Mouse (Mus musculus): ENCODE measurements around the gene Ap1g1. TPM values are rescaled to one million over a fixed set of nuclear protein-coding genes. Genes with fewer than 3 reads are reported as not detected.
A peak's percentile ranks its signal among the peaks of the same experiment; 100 is the strongest.
"Not testable (repeated sequence)": the region's sequence is repeated elsewhere in the genome, so short reads cannot be mapped to it uniquely, and the experiment has no call there.

Gene Ap1g1
- polyA plus RNA-seq, 1 experiment: 100 TPM

DNA sequence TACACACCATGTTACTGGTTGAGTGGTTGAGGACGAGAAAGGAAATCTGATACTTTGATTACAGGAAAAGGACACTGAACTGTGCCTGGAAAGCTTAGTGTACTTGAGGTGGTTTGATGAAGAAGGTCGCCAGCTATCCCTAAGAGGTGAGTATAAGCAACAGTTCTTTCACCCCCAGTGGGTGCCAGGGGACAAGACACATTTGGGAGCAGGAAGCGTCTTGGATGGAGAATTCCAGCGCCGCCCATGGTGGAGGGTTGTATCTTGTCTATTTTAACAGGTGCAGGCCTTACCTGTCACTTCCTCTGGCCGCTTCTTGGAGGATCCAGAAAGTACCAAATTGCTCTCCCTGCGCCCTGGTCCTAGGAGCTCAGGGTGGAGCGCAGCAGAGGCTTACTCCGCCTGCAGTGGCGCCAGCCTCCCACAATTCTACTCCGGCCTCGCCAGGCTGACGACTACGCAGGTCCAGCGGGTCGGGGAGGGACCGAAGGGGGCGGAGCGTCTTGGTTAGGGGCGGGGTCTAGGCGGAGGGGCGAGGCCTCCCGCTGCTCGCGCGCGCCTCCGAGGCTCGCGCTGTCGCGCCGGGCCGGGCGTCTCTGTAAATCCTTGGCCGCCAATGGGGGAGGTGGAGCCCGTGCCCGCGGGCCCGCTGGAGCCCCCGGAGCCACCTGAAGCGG lies 89.8 kb downstream of the Ap1g1 start, which contains the start of gene Phlpp2:
Gene Phlpp2 (plus strand): TSS at position 540 of the 677 bp plus-strand sequence.
- peak; percentile 97 for DNase-seq (ENCODE audit: low read depth)
- peak; percentile 87 for TF ChIP-seq POLR2A (IDR thresholded peaks at IDR 0.05; ENCODE audit: borderline replicate concordance, extremely low read depth, insufficient read depth, insufficient read length, poor library complexity, severe bottlenecking)
- peak; percentile 23; the same call in 1 of the 2 replicates for TF ChIP-seq CTCF (IDR thresholded peaks at IDR 0.05; ENCODE audit: borderline replicate concordance, extremely low read depth, insufficient read depth, insufficient read length)

DNA sequence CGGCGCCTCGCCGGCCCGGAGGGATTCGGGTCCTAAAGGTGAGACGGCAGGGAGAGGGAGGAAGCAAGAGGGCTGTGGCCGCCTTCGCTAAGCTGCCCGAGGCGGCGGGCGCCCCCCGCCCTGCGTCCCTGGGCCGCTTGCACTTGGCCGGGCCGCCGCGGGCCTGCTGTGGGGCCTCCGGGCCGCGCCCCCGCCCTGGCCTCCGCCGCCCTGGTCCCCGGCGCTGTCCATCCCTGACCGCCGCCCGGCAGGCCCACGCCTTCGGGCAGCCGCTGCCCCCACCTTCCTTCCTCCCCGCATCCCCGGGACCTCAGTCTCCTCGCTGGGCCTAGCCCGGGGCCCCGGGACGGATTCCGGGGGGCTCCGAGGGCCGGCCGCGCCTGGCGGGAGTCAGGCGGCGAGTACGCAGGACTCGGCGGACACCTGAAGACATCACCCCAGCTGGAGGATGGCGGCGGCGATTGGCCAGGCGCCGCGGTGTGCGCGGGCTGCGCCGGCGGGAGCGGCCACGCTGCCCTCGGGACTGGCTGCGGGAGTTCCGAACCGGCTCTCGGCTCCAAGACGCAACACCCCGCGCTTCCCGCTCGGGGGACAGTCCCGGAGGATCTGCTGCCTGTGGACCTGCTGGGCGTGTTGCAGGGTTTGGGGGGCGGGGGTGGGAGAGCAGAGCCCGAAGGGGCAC lies 90.5 kb downstream of the Ap1g1 start:
- DNase-seq (ENCODE audit: low read depth): peak; percentile 52
- 0 out of 2 replicates have a peak, but pooled peaks have one; percentile 6 for TF ChIP-seq POLR2A (IDR thresholded peaks at IDR 0.05; ENCODE audit: borderline replicate concordance, extremely low read depth, insufficient read depth, insufficient read length, poor library complexity, severe bottlenecking)
- no peak for TF ChIP-seq CTCF (IDR thresholded peaks at IDR 0.05; ENCODE audit: borderline replicate concordance, extremely low read depth, insufficient read depth, insufficient read length)

DNA sequence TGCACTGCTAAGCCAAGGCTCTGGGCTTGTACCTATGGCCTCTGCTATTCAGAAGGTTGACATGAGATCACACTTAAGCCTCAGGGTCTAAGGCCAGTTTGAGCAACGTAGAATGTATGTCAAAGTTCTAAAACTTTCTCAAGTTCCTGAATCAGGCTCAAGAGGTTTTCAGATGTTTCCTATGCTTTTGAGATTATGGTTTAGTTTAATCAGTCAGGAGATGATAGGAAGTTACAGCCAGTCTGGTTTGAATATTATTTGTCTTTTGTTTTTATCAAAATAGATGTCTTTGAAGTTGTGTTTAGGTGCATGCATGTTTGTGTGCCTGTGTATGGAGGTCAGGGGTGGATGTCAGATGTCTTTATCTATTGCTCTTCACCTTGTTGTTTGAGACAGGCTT lies 92.7 kb downstream of the Ap1g1 start:
- no peak for DNase-seq (ENCODE audit: low read depth)
- TF ChIP-seq CTCF (IDR thresholded peaks at IDR 0.05; ENCODE audit: borderline replicate concordance, extremely low read depth, insufficient read depth, insufficient read length) (no peak), POLR2A (IDR thresholded peaks at IDR 0.05; ENCODE audit: borderline replicate concordance, extremely low read depth, insufficient read depth, insufficient read length, poor library complexity, severe bottlenecking) (no peak)

DNA sequence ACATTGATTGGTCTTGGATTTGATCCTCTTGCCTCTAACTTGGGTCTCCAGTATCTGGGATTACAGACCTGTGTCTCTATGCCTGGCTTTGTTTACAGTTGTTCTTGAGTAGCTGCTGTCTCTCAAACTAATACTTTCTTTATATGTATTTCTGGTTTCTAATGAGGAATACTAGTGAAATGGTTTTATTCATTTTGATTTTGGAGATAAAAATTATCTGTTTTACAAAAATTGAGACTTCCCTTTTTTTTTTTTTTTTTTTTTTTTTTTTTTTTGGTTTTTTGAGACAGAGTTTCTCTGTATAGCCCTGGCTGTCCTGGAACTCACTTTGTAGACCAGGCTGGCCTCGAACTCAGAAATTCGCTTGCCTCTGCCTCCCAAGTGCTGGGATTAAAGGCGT lies 95.4 kb downstream of the Ap1g1 start:
- not testable (repeated sequence) for DNase-seq (ENCODE audit: low read depth)

DNA sequence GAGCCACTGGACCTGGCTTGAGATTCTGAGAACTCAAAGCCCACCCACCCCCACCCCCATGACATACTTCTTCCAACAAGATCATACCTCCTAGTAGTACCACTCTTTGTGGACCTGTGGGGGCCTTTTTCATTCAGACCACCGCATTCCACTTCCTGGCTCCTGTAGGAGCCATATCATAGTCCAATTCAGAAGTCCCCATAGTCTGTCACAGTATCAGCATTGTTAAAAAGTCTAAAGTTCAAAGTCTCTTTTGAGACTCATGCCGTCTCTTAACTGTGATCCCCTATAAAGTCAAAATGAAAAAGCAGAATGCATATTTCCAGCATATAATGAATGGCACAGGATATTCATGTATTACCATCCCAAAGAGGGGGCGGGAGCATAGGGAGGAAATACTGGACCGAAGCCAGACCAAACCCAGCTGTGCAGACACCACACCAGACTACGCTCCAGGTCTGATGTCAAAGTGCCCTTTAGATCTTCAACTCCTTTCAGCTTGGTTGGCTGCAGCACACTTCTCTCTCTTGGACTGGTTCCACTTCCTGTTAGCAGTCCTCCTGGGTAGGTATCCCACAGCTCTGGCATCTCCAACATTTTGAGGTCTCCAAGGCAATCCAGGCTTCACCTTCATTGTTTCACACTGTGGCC lies 101.8 kb downstream of the Ap1g1 start:
- TF ChIP-seq CTCF (IDR thresholded peaks at IDR 0.05; ENCODE audit: borderline replicate concordance, extremely low read depth, insufficient read depth, insufficient read length) (no peak), POLR2A (IDR thresholded peaks at IDR 0.05; ENCODE audit: borderline replicate concordance, extremely low read depth, insufficient read depth, insufficient read length, poor library complexity, severe bottlenecking) (no peak)
- DNase-seq (ENCODE audit: low read depth): no peak

DNA sequence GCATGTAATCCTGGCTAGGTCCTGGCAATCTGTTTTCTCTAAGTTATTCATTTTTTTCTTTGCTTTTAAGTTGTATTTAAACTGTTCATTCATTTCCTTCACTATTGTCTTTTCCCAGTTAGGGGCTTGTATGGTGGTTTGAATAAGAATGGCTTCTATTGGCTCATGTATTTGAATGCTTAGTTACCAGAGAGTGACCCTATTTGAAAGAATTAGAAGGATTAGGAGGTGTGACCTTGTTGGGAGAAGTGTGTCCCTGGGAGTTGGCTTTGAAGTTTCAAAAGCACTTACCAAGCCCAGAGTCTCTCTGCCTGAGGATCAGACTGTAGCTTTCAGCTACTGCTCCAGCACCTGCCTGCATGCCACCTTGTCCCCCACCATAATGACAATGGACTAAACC lies 106.9 kb downstream of the Ap1g1 start:
- TF ChIP-seq CTCF (IDR thresholded peaks at IDR 0.05; ENCODE audit: borderline replicate concordance, extremely low read depth, insufficient read depth, insufficient read length) (no peak), POLR2A (IDR thresholded peaks at IDR 0.05; ENCODE audit: borderline replicate concordance, extremely low read depth, insufficient read depth, insufficient read length, poor library complexity, severe bottlenecking) (no peak)
- DNase-seq (ENCODE audit: low read depth): no peak

DNA sequence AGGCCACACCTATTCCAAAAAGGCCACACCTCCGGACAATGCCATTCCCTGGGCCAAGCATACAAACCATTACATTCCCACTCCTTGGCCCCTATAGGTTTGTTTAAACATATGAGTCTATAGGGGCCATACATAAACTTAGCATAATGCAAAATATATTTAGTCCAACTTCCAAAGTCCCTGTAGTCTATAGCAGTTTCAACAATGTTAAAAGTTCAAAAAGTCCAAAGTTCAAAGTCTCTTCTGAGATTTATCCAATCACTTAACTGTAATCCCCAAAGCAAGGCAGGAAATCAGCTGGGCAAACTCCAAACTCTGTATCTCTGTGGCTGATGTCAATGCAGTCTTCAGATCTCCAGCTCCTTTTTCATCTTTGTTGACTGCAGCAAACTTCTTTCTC lies 110.9 kb downstream of the Ap1g1 start:
- TF ChIP-seq CTCF (IDR thresholded peaks at IDR 0.05; ENCODE audit: borderline replicate concordance, extremely low read depth, insufficient read depth, insufficient read length) (no peak), POLR2A (IDR thresholded peaks at IDR 0.05; ENCODE audit: borderline replicate concordance, extremely low read depth, insufficient read depth, insufficient read length, poor library complexity, severe bottlenecking) (no peak)
- no peak for DNase-seq (ENCODE audit: low read depth)

DNA sequence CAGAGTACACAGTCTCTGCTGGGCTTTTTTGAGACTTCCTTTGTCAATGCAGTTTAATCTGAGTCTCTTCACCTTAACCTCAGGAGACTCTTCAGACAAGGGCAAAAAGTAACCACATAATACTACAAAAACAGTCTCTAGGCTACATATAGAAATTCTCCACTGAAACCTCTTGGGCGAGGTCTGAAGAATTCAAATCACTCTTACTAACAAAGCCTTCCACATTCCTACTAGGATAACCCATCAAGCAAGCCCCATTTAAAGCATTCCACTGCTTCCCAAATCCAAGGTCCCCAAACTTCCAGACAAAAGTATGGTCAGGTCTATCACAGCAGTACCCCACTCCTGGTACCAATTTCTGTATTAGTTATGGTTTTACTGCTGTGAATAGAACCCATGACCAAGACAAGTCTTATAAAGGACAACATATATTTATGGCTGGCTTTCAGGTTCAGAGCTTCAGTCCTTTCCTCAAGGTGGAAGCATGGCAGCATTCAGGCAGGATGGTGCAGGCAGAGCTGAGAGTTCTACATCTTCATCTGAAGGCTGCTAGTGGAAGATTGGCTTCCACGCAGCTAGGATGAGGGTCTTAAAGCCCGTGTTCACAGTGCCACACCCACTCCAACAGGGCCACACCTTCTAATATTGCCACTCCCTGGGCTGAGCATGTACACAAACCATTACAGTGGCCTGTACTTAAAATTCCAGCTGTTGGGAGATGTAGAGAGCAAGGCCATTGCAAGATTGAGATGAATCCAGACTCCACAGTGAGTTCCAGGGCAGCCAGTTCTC lies 112.6 kb downstream of the Ap1g1 start:
- DNase-seq (ENCODE audit: low read depth): no peak
- TF ChIP-seq CTCF (IDR thresholded peaks at IDR 0.05; ENCODE audit: borderline replicate concordance, extremely low read depth, insufficient read depth, insufficient read length) (no peak), POLR2A (IDR thresholded peaks at IDR 0.05; ENCODE audit: borderline replicate concordance, extremely low read depth, insufficient read depth, insufficient read length, poor library complexity, severe bottlenecking) (no peak)

DNA sequence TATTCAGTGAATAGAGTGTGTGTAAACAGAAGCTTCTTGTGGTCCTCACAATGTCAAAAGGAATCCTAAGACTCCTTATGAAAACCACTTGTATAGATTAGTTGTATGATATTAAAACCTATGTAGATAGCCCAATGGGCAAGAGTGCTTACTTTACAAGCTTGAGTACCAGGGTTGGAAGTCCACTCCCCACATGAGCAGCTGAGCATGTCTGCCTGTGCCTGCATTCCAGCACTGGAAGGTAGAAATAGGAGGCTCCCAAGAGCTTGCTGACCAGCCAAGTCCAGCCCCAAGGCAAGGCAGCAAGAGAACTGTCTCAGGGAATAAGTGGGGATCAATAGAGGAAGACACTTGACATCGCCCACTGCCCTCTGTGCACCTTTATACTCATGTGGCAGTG lies 116.3 kb downstream of the Ap1g1 start:
- no peak for DNase-seq (ENCODE audit: low read depth)
- TF ChIP-seq POLR2A (IDR thresholded peaks at IDR 0.05; ENCODE audit: borderline replicate concordance, extremely low read depth, insufficient read depth, insufficient read length, poor library complexity, severe bottlenecking): no peak
- TF ChIP-seq CTCF (IDR thresholded peaks at IDR 0.05; ENCODE audit: borderline replicate concordance, extremely low read depth, insufficient read depth, insufficient read length): no peak

DNA sequence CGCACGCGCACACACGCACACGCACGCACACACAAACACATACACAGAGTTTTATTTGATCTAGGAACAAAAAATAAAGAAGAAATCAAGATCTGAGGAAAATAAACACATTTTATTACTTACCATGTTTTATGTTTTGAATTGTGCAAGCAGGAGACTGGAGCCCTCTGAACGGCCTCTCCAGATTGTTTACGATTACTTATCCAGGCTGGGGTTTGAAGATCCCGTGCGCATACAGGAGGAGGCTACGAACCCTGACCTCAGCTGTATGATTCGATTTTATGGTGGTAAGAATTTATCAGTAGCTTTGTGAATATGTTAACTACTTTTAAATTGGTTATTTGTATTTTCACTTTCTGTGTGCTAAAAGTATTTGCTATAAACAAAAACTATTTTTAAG lies 117.0 kb downstream of the Ap1g1 start:
- no peak for DNase-seq (ENCODE audit: low read depth)
- no peak for TF ChIP-seq CTCF (IDR thresholded peaks at IDR 0.05; ENCODE audit: borderline replicate concordance, extremely low read depth, insufficient read depth, insufficient read length)

DNA sequence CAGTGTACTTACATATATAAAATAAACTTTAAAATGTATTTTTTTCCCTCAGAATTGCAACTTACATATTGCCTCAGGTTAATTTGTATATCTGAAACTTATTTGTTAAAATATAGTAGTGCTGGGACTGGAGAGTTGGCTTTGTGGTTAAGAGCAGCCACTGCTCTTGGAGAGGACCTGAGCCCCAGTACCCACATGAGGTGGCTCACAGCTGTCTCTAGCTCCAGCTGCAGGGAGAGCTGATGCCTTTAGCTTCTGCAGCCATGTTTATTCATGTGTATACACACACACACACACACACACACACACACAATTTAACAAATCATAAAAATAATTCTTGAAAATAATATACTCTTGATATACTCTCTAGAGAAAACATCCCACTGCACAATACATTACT lies 124.0 kb downstream of the Ap1g1 start:
- no peak for DNase-seq (ENCODE audit: low read depth)
- no peak for TF ChIP-seq POLR2A (IDR thresholded peaks at IDR 0.05; ENCODE audit: borderline replicate concordance, extremely low read depth, insufficient read depth, insufficient read length, poor library complexity, severe bottlenecking)

All from brain, embryonic 14.5 days (tissue).